Mouse (Mus musculus) olfactory bulb, adult 2 months (tissue): ENCODE results near the gene Htra2.

Experiments used
- CTCF ChIP-seq: fragments of 200-500 bp; IDR thresholded peaks from 2 replicates; pipeline ENCODE4 v1.5.1; 2012; ENCODE audit warnings: low read depth, mild to moderate bottlenecking, low read length, moderate library complexity; ENCODE audit not compliant: insufficient read depth
- POLR2A ChIP-seq: fragments of 200-500 bp; IDR thresholded peaks from 2 replicates; pipeline ENCODE4 v1.6.1; 2012; ENCODE audit warnings: mild to moderate bottlenecking, low read depth, low read length, moderate library complexity; ENCODE audit not compliant: insufficient read depth

- TF ChIP-seq POLR2A (no peak), CTCF (no peak)
Observed at GRCm38 (mm10) chr6:83087926-83088260, 32.8 kb upstream of the Htra2 start.
